Mouse (Mus musculus) cerebellum, adult 11 months (tissue): ENCODE results near the gene Saa1.

Experiments used
- DNase-seq: peaks from one replicate; pipeline ENCODE4 v3.0.0; 2022

Saa1 gene

DNA sequence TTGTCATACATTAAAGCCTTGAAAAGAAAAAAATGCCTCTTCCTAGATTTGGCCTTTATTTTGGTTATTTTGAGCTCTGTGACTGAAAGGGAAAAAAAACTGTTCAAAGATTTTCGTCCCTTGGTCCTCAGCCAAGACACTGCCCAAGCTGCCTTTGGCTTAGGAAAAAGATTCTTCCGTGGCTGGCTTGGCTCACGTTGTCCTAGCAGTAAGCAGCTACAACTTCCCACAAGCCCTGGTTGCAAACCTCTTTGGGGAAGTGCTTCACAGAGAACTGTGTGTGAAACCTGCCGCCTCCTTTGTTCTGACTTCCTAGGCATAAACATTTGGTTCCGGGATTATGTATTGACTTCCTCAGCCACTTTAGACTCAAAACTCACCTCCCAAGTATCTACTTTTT lies 25.9 kb downstream of the Saa1 start:
- peak; percentile 42 for DNase-seq

DNA sequence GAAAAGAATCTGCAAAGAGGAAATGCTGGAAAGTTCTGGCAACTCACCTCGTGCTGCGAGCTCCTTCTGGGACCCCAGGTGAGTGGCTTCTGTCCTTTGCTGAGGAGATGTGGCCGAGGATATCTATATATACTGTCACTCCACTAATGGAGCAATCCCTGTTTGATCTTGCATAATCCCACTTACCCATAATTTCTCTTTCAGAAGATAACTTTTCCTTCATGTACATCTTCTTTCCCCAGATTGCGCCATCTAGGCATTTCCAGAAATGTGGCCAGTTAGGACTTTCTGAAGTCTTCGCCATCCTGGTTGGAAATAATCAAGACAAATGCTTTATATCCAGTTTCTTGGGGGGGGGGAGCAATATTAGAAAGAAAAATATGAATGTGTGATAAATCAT lies 27.2 kb downstream of the Saa1 start, which contains the start of gene Saa3:
Gene Saa3 (minus strand): TSS at position 101 of the 400 bp plus-strand sequence.
- DNase-seq: no peak

DNA sequence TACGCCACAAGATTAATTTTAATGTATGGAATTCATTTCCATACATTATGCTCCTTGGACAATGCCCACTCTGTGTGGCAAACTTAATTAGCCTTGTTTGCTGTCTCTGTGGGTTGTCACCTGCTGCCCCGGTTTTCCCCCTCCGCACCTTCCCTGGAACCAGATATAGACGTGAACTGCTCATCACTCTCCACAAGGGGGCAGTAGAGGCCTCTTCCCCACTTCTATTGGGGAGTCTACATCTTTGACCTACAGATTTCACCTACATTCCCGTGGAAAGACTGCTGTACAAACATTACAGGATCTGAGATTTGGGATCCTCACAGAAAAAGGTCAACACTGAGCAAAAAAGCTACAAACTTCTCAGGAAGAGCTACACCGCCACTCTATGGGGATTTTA lies 28.3 kb downstream of the Saa1 start:
- DNase-seq: peak; percentile 81

DNA sequence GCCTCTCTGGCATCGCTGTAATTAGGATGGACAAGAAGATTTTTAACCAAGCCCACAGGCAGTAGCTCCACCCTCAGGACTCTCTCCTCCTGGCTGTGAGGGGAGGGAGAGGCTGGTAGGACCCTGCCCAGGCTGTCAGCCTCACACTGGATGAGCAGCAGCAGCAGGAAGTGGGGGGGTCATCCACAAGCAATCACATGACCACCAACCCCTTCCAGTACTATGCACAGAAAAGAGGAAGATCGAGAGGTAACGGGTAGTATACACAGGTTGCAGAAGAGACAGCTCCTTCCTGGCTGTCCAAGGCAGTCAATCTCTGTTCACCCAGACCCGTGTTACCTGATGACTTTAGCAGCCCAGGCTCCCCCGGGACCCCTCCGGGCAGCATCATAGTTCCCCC lies 30.5 kb downstream of the Saa1 start:
- DNase-seq: no peak

DNA sequence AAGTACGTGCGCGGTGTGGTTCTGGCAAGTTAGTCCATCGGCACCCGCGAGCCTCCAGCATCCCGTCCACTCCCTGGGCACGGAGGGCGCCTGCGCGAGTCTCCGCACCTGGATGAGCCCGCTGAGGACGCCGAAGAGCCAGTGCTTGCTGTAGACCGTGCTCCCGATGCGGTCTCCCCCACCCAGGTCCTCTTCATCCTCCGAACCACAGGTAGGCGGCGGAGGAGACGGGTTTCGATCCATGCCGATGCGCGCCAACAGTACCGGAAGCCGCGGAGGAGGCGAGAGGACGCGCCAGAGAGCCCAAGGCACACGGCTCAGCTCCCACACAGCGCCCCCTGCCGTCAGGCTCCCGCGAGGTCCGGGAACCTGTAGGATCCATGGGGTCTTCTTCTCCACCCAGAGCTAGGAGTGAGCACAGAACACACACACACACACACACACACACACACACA lies 32.4 kb downstream of the Saa1 start, which contains the start of gene Saal1:
Gene Saal1 (minus strand): TSS at position 291 of the 455 bp plus-strand sequence.
- DNase-seq: peak; percentile 80

DNA sequence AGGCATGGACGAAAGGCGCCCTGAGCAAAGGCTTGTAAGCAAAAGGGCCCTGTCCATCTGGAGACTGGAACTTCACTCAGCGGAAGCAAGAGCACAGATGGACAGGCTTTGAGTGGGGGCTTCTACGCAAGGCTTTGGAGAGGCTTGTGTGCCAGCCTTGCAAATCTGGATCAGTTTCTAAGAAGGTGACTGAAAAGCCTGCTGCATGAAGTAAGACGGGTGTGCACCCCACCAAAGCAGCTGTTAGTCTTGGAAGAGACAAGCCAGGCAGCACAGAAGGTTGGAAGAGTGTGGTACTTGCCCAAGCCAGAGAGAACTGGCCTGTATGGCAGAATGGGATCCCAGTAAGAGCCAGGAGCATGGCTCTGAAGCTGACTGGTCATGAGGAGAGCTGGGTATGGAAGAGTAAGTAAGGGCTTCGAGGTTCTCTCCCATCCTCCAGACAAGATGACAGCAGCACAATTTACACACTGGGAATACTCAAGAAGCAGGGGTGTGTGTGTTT lies 42.2 kb downstream of the Saa1 start:
- DNase-seq: peak; percentile 39

DNA sequence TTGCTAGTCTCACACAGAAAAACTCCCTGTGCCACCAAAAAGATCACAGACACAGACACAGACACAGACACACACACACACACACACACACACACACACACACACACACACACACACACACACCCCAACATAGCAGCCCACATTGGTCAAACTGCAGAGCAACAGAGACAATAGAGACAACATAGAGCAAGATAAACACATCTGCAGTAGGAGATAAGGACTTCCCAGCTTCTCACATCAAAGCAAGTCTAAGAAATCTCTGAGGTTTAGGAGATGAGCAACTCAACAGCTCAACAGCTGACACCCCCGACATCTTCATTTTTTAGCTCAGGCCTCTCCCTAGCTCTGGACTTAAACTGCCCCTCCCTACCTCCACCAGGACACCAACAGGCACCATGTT lies 46.0 kb downstream of the Saa1 start:
- DNase-seq: no peak
